Mouse (Mus musculus) heart, embryonic 15.5 days (tissue): ENCODE data around the gene Trmt10a. TPM values are rescaled to one million over a fixed set of nuclear protein-coding genes. Genes with fewer than 3 reads are reported as not detected.

ENCODE experiments used
- ATAC-seq: fragments of 200-750 bp; cut with Nextera tagmentation; replicated peaks from 2 replicates; pipeline ENCODE4 v1.8.0; 2017; ENCODE audit warnings: low read depth, moderate TSS enrichment; ENCODE audit not compliant: insufficient number of reproducible peaks, insufficient read depth, low FRiP score
- H3K27ac ChIP-seq: fragments of 300-500 bp; sonication (generic); 2 replicates; pipeline ENCODE4 v1.5.1; 2015; ENCODE audit warnings: mild to moderate bottlenecking, inconsistent platforms
- H3K27me3 ChIP-seq: fragments of 300-500 bp; sonication (generic); 2 replicates; pipeline ENCODE4 v1.6.1; 2015; ENCODE audit warnings: inconsistent platforms
- H3K36me3 ChIP-seq: fragments of 300-500 bp; sonication (generic); 2 replicates; pipeline ENCODE4 v1.6.1; 2015; ENCODE audit warnings: mild to moderate bottlenecking, inconsistent platforms
- H3K4me1 ChIP-seq: fragments of 300-500 bp; sonication (generic); replicated peaks from 2 replicates; pipeline ENCODE4 v1.6.1; 2015; ENCODE audit warnings: inconsistent platforms
- H3K4me2 ChIP-seq: fragments of 300-500 bp; sonication (generic); 2 replicates; pipeline ENCODE4 v1.6.1; 2015; ENCODE audit warnings: inconsistent platforms, mild to moderate bottlenecking, moderate library complexity
- H3K4me3 ChIP-seq: fragments of 300-500 bp; sonication (generic); 2 replicates; pipeline ENCODE4 v1.5.1; 2015; ENCODE audit warnings: mild to moderate bottlenecking, inconsistent platforms
- H3K9ac ChIP-seq: fragments of 300-500 bp; sonication (generic); 2 replicates; pipeline ENCODE4 v1.6.1; 2015; ENCODE audit warnings: mild to moderate bottlenecking, inconsistent platforms
- H3K9me3 ChIP-seq: fragments of 300-500 bp; sonication (generic); replicated peaks from 2 replicates; pipeline ENCODE4 v1.6.1; 2016; ENCODE audit warnings: inconsistent platforms
- WGBS: fragments of 180-500 bp; shearing (Covaris S2); methylation state at CpG from one replicate; pipeline ENCODE4 v1.1.7; 2015; ENCODE audit warnings: mixed read lengths; 5-methylcytosine and 5-hydroxymethylcytosine counted together
- polyA plus RNA-seq: library from polyadenylated mRNA; unstranded; fragments of >200 nt; fragmentation: Nextera tagmentation; extraction: Ambion mirVana; gene quantifications from 2 replicates; pipeline ENCODE4 v1.2.1, GENCODE M21; 2015

Trmt10a gene
- polyA plus RNA-seq, 1 experiment from 2014 or later, result 8.3 TPM

- H3K4me2 ChIP-seq, result no peak overlapping the region
- no peaks in the 10 kb centered on the region for H3K36me3 ChIP-seq
- WGBS, result 50% methylated on average over 4 of the region's 4 CpGs
- ATAC-seq, result no peak
- H3K4me1 ChIP-seq, result peaks cover 30% of the 10 kb centered on the region
- H3K27me3 ChIP-seq, result no peaks in the 10 kb centered on the region
- no peak overlapping the region for H3K4me3 ChIP-seq
- peak overlapping the region; percentile 77 for H3K27ac ChIP-seq
- no peak overlapping the region for H3K9ac ChIP-seq
- H3K9me3 ChIP-seq, result no peaks in the 10 kb centered on the region
Observed at GRCm38 (mm10) chr3:138116871-138117270, 26.4 kb upstream of the Trmt10a start.

DNA sequence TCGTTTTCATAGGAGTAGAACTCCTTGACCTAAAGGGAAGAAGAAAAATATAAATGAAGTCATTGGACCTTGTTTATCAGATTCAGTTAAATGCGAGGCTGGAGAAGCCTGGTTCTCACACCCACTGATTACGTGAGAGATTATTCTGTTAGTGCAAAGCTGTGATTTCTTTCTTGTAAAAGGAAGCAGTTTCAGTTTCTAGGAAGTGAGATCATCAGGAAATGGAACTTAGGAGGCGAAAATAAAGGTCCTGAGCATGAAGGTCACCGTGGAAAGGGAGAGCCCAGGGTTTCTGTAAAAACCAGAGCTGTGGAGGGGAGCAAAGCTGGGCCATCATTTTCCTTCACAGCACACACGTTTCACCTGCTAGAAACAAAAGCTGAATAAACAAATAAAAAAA, 24.9 kb upstream of the Trmt10a start:
- no peaks in the 10 kb centered on the region for H3K9me3 ChIP-seq
- no peak overlapping the region for H3K9ac ChIP-seq
- H3K27me3 ChIP-seq, result no peaks in the 10 kb centered on the region
- H3K27ac ChIP-seq, result peak overlapping the region; percentile 87
- ATAC-seq, result no peak
- peak overlapping the region; percentile 22; the same call in 1 of the 2 replicates for H3K4me2 ChIP-seq
- peaks cover 30% of the 10 kb centered on the region for H3K4me1 ChIP-seq
- H3K4me3 ChIP-seq, result no peak overlapping the region
- WGBS, result 59% methylated on average over 6 of the region's 6 CpGs
- no peaks in the 10 kb centered on the region for H3K36me3 ChIP-seq

GRCm38 (mm10) chr3:138118831-138119230, 24.4 kb upstream of the Trmt10a start:
- no peaks in the 10 kb centered on the region for H3K27me3 ChIP-seq
- peaks cover 30% of the 10 kb centered on the region for H3K4me1 ChIP-seq
- ATAC-seq, result peak; percentile 47; the same call in 1 of the 2 replicates
- no peak overlapping the region for H3K4me3 ChIP-seq
- H3K4me2 ChIP-seq, result peak overlapping the region; percentile 22
- peak overlapping the region; percentile 87 for H3K27ac ChIP-seq
- whole genome bisulfite sequencing, result 49% methylated on average over 14 of the region's 14 CpGs
- no peaks in the 10 kb centered on the region for H3K9me3 ChIP-seq
- no peaks in the 10 kb centered on the region for H3K36me3 ChIP-seq
- no peak overlapping the region for H3K9ac ChIP-seq

DNA sequence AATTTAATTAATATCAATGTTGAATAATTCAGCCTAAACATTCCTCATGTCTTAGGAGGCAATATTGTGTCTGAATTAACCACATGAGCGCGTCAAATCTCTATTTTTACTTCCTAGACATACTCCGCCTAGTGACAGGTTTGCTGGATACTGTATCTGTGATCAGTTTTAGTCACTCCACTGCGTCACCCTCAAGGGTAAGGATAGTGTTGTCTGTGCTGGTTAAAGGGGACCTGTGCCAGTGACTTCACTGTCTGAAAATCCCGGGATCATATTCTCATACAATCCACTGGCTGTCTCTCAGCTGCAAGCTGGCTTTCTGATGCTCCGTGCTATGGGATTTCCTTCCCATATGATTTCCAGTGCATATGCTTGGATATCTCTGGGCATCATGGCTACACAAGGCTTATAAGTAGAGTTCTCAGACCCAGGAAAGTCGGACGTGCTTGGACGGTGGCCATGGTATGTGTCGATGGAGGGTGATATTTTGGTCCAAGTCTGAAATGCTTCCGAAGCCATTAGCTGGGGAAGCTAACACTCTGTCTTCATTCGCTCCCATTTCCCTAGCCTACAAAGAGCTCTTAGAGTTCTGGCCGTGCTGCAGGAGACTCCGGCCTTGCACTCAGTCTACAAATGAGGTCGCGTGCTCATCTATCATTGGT, 23.7 kb upstream of the Trmt10a start:
- Histone ChIP-seq H3K4me2 (peak overlapping the region; percentile 22), H3K4me1 (peaks cover 30% of the 10 kb centered on the region), H3K4me3 (no peak overlapping the region), H3K36me3 (no peaks in the 10 kb centered on the region), H3K27ac (peak overlapping the region; percentile 87), H3K9me3 (no peaks in the 10 kb centered on the region), H3K27me3 (no peaks in the 10 kb centered on the region), H3K9ac (no peak overlapping the region)
- WGBS, result 42% methylated on average over 16 of the region's 16 CpGs
- ATAC-seq, result peak; percentile 81

- no peak for ATAC-seq
- Histone ChIP-seq H3K9ac (no peak overlapping the region), H3K4me3 (no peak overlapping the region), H3K4me1 (peaks cover 28% of the 10 kb centered on the region), H3K9me3 (no peaks in the 10 kb centered on the region), H3K27me3 (no peaks in the 10 kb centered on the region), H3K4me2 (no peak overlapping the region), H3K27ac (no peak overlapping the region), H3K36me3 (no peaks in the 10 kb centered on the region)
- WGBS, result 83% methylated on average over 2 of the region's 2 CpGs
Observed at GRCm38 (mm10) chr3:138121461-138121860, 21.8 kb upstream of the Trmt10a start.

DNA sequence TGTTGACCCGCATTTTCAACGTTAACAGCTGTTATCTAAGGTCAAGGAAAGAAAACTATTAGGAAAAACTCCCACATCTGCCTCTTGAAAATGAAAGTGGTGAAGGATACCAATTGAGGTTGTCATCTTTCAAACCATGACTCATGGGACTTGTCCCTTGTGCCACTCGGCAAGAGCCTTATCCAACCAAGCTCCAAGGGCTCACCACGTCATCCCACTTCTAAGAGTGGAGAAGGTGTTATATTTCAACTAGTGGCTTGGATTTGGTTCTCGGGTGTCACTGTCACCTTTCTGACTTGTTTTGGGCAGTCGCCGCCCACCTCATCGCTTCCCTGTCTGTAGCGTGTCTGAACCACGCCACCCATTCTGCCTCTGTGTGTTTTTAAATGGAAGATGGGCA, 19.4 kb upstream of the Trmt10a start:
- no peak for ATAC-seq
- Histone ChIP-seq H3K4me2 (no peak overlapping the region), H3K9me3 (no peaks in the 10 kb centered on the region), H3K4me3 (no peak overlapping the region), H3K36me3 (no peaks in the 10 kb centered on the region), H3K9ac (no peak overlapping the region), H3K27me3 (no peaks in the 10 kb centered on the region), H3K4me1 (peaks cover 14% of the 10 kb centered on the region), H3K27ac (no peak overlapping the region)
- WGBS, result 68% methylated on average over 10 of the region's 10 CpGs

- no peak overlapping the region for H3K4me3 ChIP-seq
- WGBS, result 74% methylated on average over 6 of the region's 6 CpGs
- H3K27me3 ChIP-seq, result no peaks in the 10 kb centered on the region
- no peaks in the 10 kb centered on the region for H3K9me3 ChIP-seq
- H3K4me1 ChIP-seq, result peaks cover 3% of the 10 kb centered on the region; the same call in 1 of the 2 replicates
- ATAC-seq, result no peak
- no peak overlapping the region for H3K4me2 ChIP-seq
- no peak overlapping the region for H3K27ac ChIP-seq
- no peak overlapping the region for H3K9ac ChIP-seq
- no peaks in the 10 kb centered on the region for H3K36me3 ChIP-seq
Observed at GRCm38 (mm10) chr3:138129110-138129509, 14.1 kb upstream of the Trmt10a start.

DNA sequence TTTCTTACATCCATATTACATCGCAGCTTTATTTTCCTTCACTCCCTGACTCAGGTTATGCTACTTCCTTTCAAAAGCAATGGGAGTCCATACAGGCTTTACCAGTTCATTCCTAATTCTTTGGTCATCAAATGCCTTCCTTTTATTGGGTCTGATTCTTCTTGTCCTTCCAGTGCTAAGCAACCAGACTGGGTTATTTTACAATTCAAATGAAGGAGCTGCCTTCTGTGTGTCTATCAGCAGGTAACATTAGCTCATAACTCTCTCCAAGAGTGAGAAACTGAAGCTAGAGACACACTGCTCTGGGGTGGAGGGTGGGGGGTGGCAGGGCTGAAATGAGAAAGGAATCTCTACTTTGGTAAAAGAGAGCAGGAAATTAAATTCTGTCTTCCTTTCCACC, 12.6 kb upstream of the Trmt10a start:
- H3K9ac ChIP-seq, result no peak overlapping the region
- ATAC-seq, result no peak
- no peaks in the 10 kb centered on the region for H3K9me3 ChIP-seq
- 65% methylated on average over 1 of the region's 1 CpGs for WGBS
- H3K4me3 ChIP-seq, result no peak overlapping the region
- no peak overlapping the region for H3K27ac ChIP-seq
- H3K4me1 ChIP-seq, result peaks cover 3% of the 10 kb centered on the region; the same call in 1 of the 2 replicates
- no peak overlapping the region for H3K4me2 ChIP-seq
- no peaks in the 10 kb centered on the region for H3K36me3 ChIP-seq
- H3K27me3 ChIP-seq, result no peaks in the 10 kb centered on the region

GRCm38 (mm10) chr3:138131168-138131567, 12.1 kb upstream of the Trmt10a start:
- Histone ChIP-seq H3K9me3 (no peaks in the 10 kb centered on the region), H3K27ac (no peak overlapping the region), H3K27me3 (no peaks in the 10 kb centered on the region), H3K36me3 (no peaks in the 10 kb centered on the region), H3K4me3 (no peak overlapping the region), H3K4me1 (peaks cover 3% of the 10 kb centered on the region; the same call in 1 of the 2 replicates), H3K4me2 (no peak overlapping the region), H3K9ac (no peak overlapping the region)
- ATAC-seq, result no peak
- 45% methylated on average over 9 of the region's 9 CpGs for WGBS

DNA sequence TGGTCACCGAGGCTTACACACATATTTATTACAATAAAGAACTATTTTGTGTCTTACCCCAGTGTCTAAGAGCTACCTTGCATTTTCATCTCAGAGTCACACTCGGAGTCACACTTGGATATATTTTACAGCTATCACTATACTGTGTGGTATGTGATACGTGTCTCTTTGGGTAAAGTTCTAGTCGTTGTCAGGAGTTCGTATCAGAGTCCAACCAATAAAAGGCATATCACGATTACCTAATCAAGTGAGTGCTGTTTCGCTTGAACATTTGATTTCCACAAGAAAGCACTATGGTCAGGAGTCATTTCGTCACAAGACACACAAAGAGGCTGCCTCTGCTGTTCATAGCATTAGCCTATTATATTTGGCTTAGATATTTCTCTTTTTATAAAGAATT, 9.8 kb upstream of the Trmt10a start:
- H3K36me3 ChIP-seq, result no peaks in the 10 kb centered on the region
- no peak overlapping the region for H3K9ac ChIP-seq
- H3K4me3 ChIP-seq, result no peak overlapping the region
- ATAC-seq, result no peak
- WGBS, result 85% methylated on average over 8 of the region's 8 CpGs
- H3K9me3 ChIP-seq, result no peaks in the 10 kb centered on the region
- H3K27ac ChIP-seq, result no peak overlapping the region
- H3K4me1 ChIP-seq, result peaks cover 3% of the 10 kb centered on the region; the same call in 1 of the 2 replicates
- no peaks in the 10 kb centered on the region for H3K27me3 ChIP-seq
- no peak overlapping the region for H3K4me2 ChIP-seq

DNA sequence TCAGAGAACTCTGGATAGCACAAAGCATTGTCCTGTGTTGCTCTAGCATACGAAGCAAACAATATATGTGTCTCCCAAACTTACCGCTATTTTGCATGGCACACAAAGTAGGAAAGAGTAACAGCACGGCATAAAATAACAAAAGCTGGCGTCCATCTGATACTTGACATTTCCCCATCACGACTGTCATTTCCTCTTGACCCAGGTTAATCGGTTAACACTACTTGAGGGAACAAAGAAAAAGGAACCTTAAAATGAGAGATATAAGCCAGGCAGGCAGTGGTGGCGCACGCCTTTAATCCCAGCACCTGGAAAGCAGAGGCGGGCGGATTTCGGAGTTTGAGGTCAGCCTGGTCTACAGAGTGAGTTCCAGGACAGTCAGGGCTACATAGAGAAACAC, 9.3 kb upstream of the Trmt10a start:
- Histone ChIP-seq H3K9ac (no peak overlapping the region), H3K27me3 (no peaks in the 10 kb centered on the region), H3K4me3 (no peak overlapping the region), H3K36me3 (no peaks in the 10 kb centered on the region), H3K4me2 (no peak overlapping the region), H3K9me3 (no peaks in the 10 kb centered on the region), H3K4me1 (peaks cover 3% of the 10 kb centered on the region; the same call in 1 of the 2 replicates), H3K27ac (no peak overlapping the region)
- no peak for ATAC-seq
- 71% methylated on average over 11 of the region's 11 CpGs for WGBS

DNA sequence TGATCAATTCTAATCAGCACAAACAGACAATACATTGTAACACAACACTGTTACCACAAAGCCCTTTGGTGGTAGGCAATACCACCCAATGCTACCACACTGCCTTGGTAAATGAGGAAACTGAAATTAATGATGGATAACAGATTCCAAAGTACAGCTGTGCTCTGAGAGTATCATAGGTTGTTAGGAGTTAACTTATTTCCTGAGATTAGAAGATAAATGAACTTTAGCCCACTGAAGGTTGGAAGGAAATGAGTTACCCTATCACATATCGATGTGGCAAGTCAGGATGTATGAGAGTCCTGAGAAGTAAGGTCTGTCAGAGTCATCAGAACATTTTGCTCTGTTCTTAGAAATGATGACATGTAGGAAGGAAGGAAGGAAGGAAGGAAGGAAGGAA, 8.7 kb upstream of the Trmt10a start:
- Histone ChIP-seq H3K27me3 (no peaks in the 10 kb centered on the region), H3K9ac (no peak overlapping the region), H3K4me2 (no peak overlapping the region), H3K4me1 (peaks cover under 1% of the 10 kb centered on the region; the same call in 1 of the 2 replicates), H3K4me3 (no peak overlapping the region), H3K36me3 (no peaks in the 10 kb centered on the region), H3K27ac (no peak overlapping the region), H3K9me3 (no peaks in the 10 kb centered on the region)
- no peak for ATAC-seq
- WGBS, result 82% methylated on average over 1 of the region's 1 CpGs
